ENCODE assay signal across 34 mouse cellular contexts in the genomic region with DNA sequence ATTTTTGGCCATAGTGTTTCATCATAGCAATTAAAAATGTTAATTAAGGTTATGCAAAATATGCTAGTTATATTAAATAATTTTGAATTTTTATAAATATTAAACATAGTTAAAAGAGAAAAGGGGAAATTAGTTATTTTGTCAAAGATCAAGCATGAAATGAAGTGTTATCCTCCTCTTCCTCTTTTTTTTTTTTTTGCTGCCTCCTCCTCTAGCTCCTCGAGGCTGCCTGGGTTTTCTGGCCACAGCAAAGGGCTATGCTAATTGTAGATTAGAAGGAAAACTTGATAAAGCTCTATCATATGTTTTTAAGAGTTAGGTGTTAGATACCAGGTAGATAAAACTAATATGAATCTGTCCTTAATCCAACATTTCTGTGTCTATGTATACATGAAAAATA.
"Had no signal": no experiment of that assay in that cellular context is flagged by ENCODE, and none has a peak within 500 bp of the region (broad histone marks: within the 10 kb centered on the region; RNA-seq: fewer than 3 reads in every experiment).

No protein-coding gene starts in this region.

- H3K4me3 ChIP-seq: heart, embryonic 12.5 days; heart, embryonic 13.5 days; heart, embryonic 15.5 days; hindbrain, embryonic 10.5 days; hindbrain, embryonic 12.5 days; hindbrain, embryonic 13.5 days; hindbrain, embryonic 15.5 days; intestine, embryonic 15.5 days; kidney, embryonic 15.5 days; layer of hippocampus, adult 2 months; left cerebral cortex, adult 2 months had no signal

- H3K4me1 ChIP-seq: hindbrain, embryonic 12.5 days; hindbrain, embryonic 13.5 days; hindbrain, embryonic 15.5 days had no signal

- ATAC-seq: hindbrain, embryonic 16.5 days; hindbrain, postnatal 0 days; inflammation-experienced regulatory T-cells, adult 6 months; intestine, embryonic 15.5 days; intestine, embryonic 16.5 days; intestine, postnatal 0 days had no signal

- DNase-seq: heart, postnatal 10 days; heart, postnatal 14 days; heart, postnatal 36 days; heart, postnatal 4 days; kidney, adult 11 months; kidney, adult 18-20 months; kidney, adult 2 months; kidney, adult 8-10 months; kidney, adult 9 months; kidney, postnatal 10 days; kidney, postnatal 14 days; kidney, postnatal 25 days; kidney, postnatal 36 days; kidney, postnatal 4 days; layer of hippocampus, adult 9-11 months; layer of hippocampus, postnatal 36 days had no signal

- H3K9ac ChIP-seq: heart, embryonic 12.5 days; heart, embryonic 13.5 days; heart, embryonic 15.5 days; hindbrain, embryonic 12.5 days; hindbrain, embryonic 13.5 days; hindbrain, embryonic 14.5 days; hindbrain, embryonic 15.5 days; intestine, embryonic 15.5 days; kidney, embryonic 15.5 days had no signal

- H3K27ac ChIP-seq: heart, embryonic 13.5 days; heart, embryonic 15.5 days; hindbrain, embryonic 10.5 days; hindbrain, embryonic 12.5 days; hindbrain, embryonic 13.5 days; hindbrain, embryonic 14.5 days; hindbrain, embryonic 15.5 days; hindbrain, postnatal 0 days; intestine, embryonic 15.5 days; kidney, embryonic 15.5 days; kidney, postnatal 0 days; layer of hippocampus, adult 2 months; left cerebral cortex, adult 2 months had no signal

- H3K27me3 ChIP-seq: heart, embryonic 12.5 days; hindbrain, embryonic 12.5 days; hindbrain, embryonic 13.5 days; hindbrain, embryonic 15.5 days; intestine, embryonic 15.5 days; kidney, embryonic 15.5 days had no signal

- H3K9me3 ChIP-seq: heart, embryonic 12.5 days; heart, embryonic 13.5 days; heart, embryonic 15.5 days; hindbrain, embryonic 10.5 days; hindbrain, embryonic 12.5 days; hindbrain, embryonic 13.5 days; hindbrain, embryonic 15.5 days; intestine, embryonic 15.5 days; kidney, embryonic 15.5 days had no signal

- H3K36me3 ChIP-seq: heart, embryonic 12.5 days; heart, embryonic 13.5 days; heart, embryonic 15.5 days; hindbrain, embryonic 10.5 days; hindbrain, embryonic 12.5 days; hindbrain, embryonic 13.5 days; hindbrain, embryonic 15.5 days; intestine, embryonic 15.5 days; kidney, embryonic 15.5 days had no signal
